Mouse (Mus musculus): ENCODE results near the gene Cops3. TPM values are rescaled to one million over a fixed set of nuclear protein-coding genes. Genes with fewer than 3 reads are reported as not detected.
A peak's percentile ranks its signal among the peaks of the same experiment; 100 is the strongest.

Cops3 gene
- polyA plus RNA-seq, 1 experiment from 2014 or later: 172 TPM

DNA sequence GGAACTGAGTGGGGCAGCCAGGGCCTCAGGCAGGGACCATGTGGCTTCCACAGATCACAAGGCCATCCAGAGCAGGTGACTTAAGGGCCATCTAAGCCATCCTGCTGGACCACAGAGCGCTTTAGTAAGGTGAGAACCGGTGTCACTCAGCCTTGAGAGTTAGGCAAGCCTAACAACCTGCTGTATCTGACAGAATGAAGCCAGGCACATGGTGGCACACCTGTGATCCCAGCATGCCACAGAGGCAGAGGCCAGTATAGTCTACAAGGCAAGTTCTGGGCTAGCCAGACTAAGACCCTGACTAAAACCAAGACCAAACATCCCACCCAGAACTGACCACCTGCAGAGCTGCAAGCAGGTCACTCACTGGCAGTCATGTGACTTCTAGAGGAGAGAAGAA, 34.0 kb downstream of the Cops3 start:
- 88% methylated on average over 2 of the region's 2 CpGs for WGBS
- peaks cover 7% of the 10 kb centered on the region for H3K4me1 ChIP-seq (ENCODE audit: control insufficient read depth, insufficient read depth, low read length)
- H3K27ac ChIP-seq (ENCODE audit: low read length): no peak overlapping the region
- H3K36me3 ChIP-seq (ENCODE audit: control insufficient read depth, insufficient read depth, low read length): peaks cover 26% of the 10 kb centered on the region
- H3K9ac ChIP-seq (ENCODE audit: low read length): no peak overlapping the region
- no peak for ATAC-seq (ENCODE audit: insufficient read depth, low FRiP score)
- no peaks in the 10 kb centered on the region for H3K9me3 ChIP-seq (replicated peaks; ENCODE audit: control insufficient read depth, low read length)
- H3K4me2 ChIP-seq (ENCODE audit: low read depth, low read length): no peak overlapping the region
- H3K4me3 ChIP-seq (replicated peaks; ENCODE audit: low read length): no peak overlapping the region
- H3K27me3 ChIP-seq (ENCODE audit: control insufficient read depth, insufficient read depth, low read length): no peaks in the 10 kb centered on the region

DNA sequence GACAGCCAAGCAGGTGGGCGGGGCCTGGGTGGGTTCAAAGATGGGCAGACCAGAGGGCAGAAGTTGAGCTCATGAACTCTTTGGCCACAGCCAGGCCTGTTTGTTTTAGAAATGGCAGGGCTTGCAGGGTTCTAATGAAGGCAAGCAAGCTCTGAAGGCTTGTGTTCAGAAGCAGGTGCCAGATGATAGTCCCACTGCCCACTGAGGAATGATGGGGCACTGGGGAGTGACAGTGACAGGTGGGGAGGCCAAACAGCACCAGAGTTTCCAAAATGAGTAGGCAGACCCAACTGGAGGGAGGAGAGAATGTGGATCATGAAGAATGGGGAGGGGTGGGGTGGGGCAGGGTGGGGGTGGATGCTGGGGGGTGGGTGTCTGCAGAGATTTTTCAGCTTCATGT, 34.4 kb downstream of the Cops3 start:
- Histone ChIP-seq H3K36me3 (ENCODE audit: control insufficient read depth, insufficient read depth, low read length) (peaks cover 30% of the 10 kb centered on the region), H3K27ac (ENCODE audit: low read length) (no peak overlapping the region), H3K9ac (ENCODE audit: low read length) (no peak overlapping the region), H3K4me2 (ENCODE audit: low read depth, low read length) (no peak overlapping the region), H3K4me1 (ENCODE audit: control insufficient read depth, insufficient read depth, low read length) (peaks cover 7% of the 10 kb centered on the region), H3K27me3 (ENCODE audit: control insufficient read depth, insufficient read depth, low read length) (no peaks in the 10 kb centered on the region), H3K4me3 (replicated peaks; ENCODE audit: low read length) (no peak overlapping the region), H3K9me3 (replicated peaks; ENCODE audit: control insufficient read depth, low read length) (no peaks in the 10 kb centered on the region)
- 94% methylated on average over 1 of the region's 1 CpGs for WGBS
- ATAC-seq (ENCODE audit: insufficient read depth, low FRiP score): no peak

DNA sequence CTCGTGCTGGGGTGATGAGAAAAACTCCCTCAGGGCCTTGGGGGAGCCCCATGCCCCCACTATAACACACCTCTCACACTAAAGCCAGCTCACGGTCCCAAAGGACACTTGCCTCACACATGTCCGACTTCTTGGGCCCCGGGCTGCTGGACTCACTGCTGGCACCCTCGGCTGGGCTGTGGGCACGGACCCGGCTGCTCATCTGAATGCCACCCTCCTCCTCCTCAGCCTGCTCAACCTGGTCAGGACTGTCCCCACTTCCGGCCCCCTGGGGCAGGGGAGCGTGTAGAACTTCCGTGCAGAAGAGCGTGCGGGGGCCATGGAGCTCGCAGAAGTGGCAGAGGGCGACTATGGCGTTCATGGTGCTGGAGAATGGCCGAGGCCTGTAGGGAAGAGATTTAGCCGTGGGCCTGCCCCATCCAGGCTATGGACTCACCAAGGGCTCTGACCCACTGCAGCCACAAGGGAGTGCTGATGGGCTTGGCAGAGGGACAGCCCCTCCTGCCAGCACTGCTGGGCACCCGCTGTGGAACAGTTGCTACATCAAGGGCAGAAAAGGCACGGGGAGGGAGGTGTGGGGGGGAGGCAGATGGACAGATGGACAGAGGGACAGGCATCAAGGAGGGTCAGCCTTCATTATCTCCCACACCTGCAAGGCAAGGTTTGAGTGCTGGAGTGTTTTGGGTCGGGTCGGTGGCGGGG, 35.1 kb downstream of the Cops3 start:
- ATAC-seq (ENCODE audit: insufficient read depth, low FRiP score): no peak
- Histone ChIP-seq H3K9me3 (replicated peaks; ENCODE audit: control insufficient read depth, low read length) (no peaks in the 10 kb centered on the region), H3K4me2 (ENCODE audit: low read depth, low read length) (no peak overlapping the region), H3K4me1 (ENCODE audit: control insufficient read depth, insufficient read depth, low read length) (peaks cover 7% of the 10 kb centered on the region), H3K27ac (ENCODE audit: low read length) (no peak overlapping the region), H3K36me3 (ENCODE audit: control insufficient read depth, insufficient read depth, low read length) (peaks cover 35% of the 10 kb centered on the region), H3K4me3 (replicated peaks; ENCODE audit: low read length) (no peak overlapping the region), H3K9ac (ENCODE audit: low read length) (no peak overlapping the region), H3K27me3 (ENCODE audit: control insufficient read depth, insufficient read depth, low read length) (no peaks in the 10 kb centered on the region)
- WGBS: 92% methylated on average over 22 of the region's 22 CpGs

- H3K27ac ChIP-seq (ENCODE audit: low read length): no peak overlapping the region
- H3K4me3 ChIP-seq (replicated peaks; ENCODE audit: low read length): no peak overlapping the region
- H3K9ac ChIP-seq (ENCODE audit: low read length): no peak overlapping the region
- H3K36me3 ChIP-seq (ENCODE audit: control insufficient read depth, insufficient read depth, low read length): peaks cover 38% of the 10 kb centered on the region
- H3K9me3 ChIP-seq (replicated peaks; ENCODE audit: control insufficient read depth, low read length): no peaks in the 10 kb centered on the region
- WGBS: 90% methylated on average over 14 of the region's 14 CpGs
- no peaks in the 10 kb centered on the region for H3K27me3 ChIP-seq (ENCODE audit: control insufficient read depth, insufficient read depth, low read length)
- peaks cover 2% of the 10 kb centered on the region for H3K4me1 ChIP-seq (ENCODE audit: control insufficient read depth, insufficient read depth, low read length)
- no peak overlapping the region for H3K4me2 ChIP-seq (ENCODE audit: low read depth, low read length)
- ATAC-seq (ENCODE audit: insufficient read depth, low FRiP score): no peak
Measured at GRCm38 (mm10) chr11:59803516-59803915, 36.1 kb downstream of the Cops3 start.

- Histone ChIP-seq H3K36me3 (ENCODE audit: control insufficient read depth, insufficient read depth, low read length) (peaks cover 50% of the 10 kb centered on the region), H3K4me1 (ENCODE audit: control insufficient read depth, insufficient read depth, low read length) (no peaks in the 10 kb centered on the region), H3K9ac (ENCODE audit: low read length) (no peak overlapping the region), H3K9me3 (replicated peaks; ENCODE audit: control insufficient read depth, low read length) (no peaks in the 10 kb centered on the region), H3K27me3 (ENCODE audit: control insufficient read depth, insufficient read depth, low read length) (no peaks in the 10 kb centered on the region), H3K27ac (ENCODE audit: low read length) (no peak overlapping the region), H3K4me2 (ENCODE audit: low read depth, low read length) (no peak overlapping the region), H3K4me3 (replicated peaks; ENCODE audit: low read length) (no peak overlapping the region)
- no peak for ATAC-seq (ENCODE audit: insufficient read depth, low FRiP score)
- 93% methylated on average over 8 of the region's 8 CpGs for WGBS
Measured at GRCm38 (mm10) chr11:59801881-59802280, 37.8 kb downstream of the Cops3 start.

DNA sequence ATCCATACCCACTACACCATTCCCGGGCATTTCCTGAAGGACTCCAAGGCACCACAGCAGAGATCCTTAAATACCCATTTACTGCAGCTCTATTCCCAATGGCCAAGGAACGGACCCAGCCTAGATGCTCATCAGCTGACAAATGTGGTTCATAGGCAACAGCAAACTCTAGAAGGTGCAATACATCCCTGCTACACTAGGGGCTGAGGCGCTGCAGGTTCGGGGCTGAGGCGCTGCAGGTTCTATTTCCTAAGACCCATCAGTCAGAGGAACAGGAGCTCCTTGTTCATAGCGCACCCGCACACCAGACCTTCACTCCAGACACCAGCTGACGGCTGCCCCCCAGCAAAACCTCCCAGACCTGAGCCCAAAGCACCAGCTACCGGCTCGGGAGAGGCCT, 39.2 kb downstream of the Cops3 start:
- no peak overlapping the region for H3K4me2 ChIP-seq (ENCODE audit: low read depth, low read length)
- no peak overlapping the region for H3K27ac ChIP-seq (ENCODE audit: low read length)
- WGBS: 91% methylated on average over 10 of the region's 10 CpGs
- H3K9me3 ChIP-seq (replicated peaks; ENCODE audit: control insufficient read depth, low read length): no peaks in the 10 kb centered on the region
- H3K4me1 ChIP-seq (ENCODE audit: control insufficient read depth, insufficient read depth, low read length): no peaks in the 10 kb centered on the region
- no peak for ATAC-seq (ENCODE audit: insufficient read depth, low FRiP score)
- H3K4me3 ChIP-seq (replicated peaks; ENCODE audit: low read length): no peak overlapping the region
- no peaks in the 10 kb centered on the region for H3K27me3 ChIP-seq (ENCODE audit: control insufficient read depth, insufficient read depth, low read length)
- no peak overlapping the region for H3K9ac ChIP-seq (ENCODE audit: low read length)
- peaks cover 52% of the 10 kb centered on the region for H3K36me3 ChIP-seq (ENCODE audit: control insufficient read depth, insufficient read depth, low read length)

- WGBS: 91% methylated on average over 6 of the region's 6 CpGs
- no peak overlapping the region for H3K4me3 ChIP-seq (replicated peaks; ENCODE audit: low read length)
Measured at GRCm38 (mm10) chr11:59793390-59793789, 46.2 kb downstream of the Cops3 start.

DNA sequence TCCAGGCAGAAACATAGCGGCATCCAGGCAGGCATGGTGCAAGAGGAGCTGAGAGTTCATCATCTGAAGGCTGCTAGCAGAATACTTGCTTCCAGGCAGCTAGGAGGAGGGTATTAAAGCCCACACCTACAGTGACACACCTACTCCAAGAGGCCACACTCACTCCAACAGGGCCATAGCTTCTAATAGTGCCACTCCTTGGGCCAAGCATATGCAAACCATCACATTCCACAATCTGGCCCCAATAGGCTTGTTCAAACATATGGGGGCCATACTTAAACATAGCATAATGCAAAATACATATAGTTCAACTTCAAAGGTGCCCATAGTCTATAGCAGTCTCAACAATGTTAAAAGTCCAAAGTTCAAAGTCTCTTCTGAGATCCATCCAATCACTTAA, 50.3 kb downstream of the Cops3 start:
- Histone ChIP-seq H3K9me3 (replicated peaks; ENCODE audit: control insufficient read depth, low read length) (no peaks in the 10 kb centered on the region), H3K4me3 (replicated peaks; ENCODE audit: low read length) (no peak overlapping the region), H3K27ac (ENCODE audit: low read length) (no peak overlapping the region), H3K9ac (ENCODE audit: low read length) (no peak overlapping the region), H3K27me3 (ENCODE audit: control insufficient read depth, insufficient read depth, low read length) (no peaks in the 10 kb centered on the region), H3K4me2 (ENCODE audit: low read depth, low read length) (no peak overlapping the region), H3K36me3 (ENCODE audit: control insufficient read depth, insufficient read depth, low read length) (peaks cover 16% of the 10 kb centered on the region; the same call in 1 of the 2 replicates), H3K4me1 (ENCODE audit: control insufficient read depth, insufficient read depth, low read length) (peaks cover 5% of the 10 kb centered on the region)
- 92% methylated on average over 1 of the region's 1 CpGs for WGBS
- peak; percentile 45; the same call in 1 of the 2 replicates for ATAC-seq (ENCODE audit: insufficient read depth, low FRiP score)

More at GRCm38 (mm10) chr11:59793390-59793789, 46.2 kb downstream of the Cops3 start:
- no peak overlapping the region for H3K9ac ChIP-seq (ENCODE audit: low read length)
- no peaks in the 10 kb centered on the region for H3K4me1 ChIP-seq (ENCODE audit: control insufficient read depth, insufficient read depth, low read length)
- peaks cover 39% of the 10 kb centered on the region; the same call in 1 of the 2 replicates for H3K36me3 ChIP-seq (ENCODE audit: control insufficient read depth, insufficient read depth, low read length)
- no peak for ATAC-seq (ENCODE audit: insufficient read depth, low FRiP score)
- no peaks in the 10 kb centered on the region for H3K9me3 ChIP-seq (replicated peaks; ENCODE audit: control insufficient read depth, low read length)
- no peak overlapping the region for H3K27ac ChIP-seq (ENCODE audit: low read length)
- H3K27me3 ChIP-seq (ENCODE audit: control insufficient read depth, insufficient read depth, low read length): no peaks in the 10 kb centered on the region
- H3K4me2 ChIP-seq (ENCODE audit: low read depth, low read length): no peak overlapping the region

GRCm38 (mm10) chr11:59787199-59787781, 52.3 kb downstream of the Cops3 start, which contains the start of gene Pld6:
TSS of gene Pld6 (minus strand) at chr11:59787645.
- Histone ChIP-seq H3K36me3 (ENCODE audit: control insufficient read depth, insufficient read depth, low read length) (peaks cover 7% of the 10 kb centered on the region; the same call in 1 of the 2 replicates), H3K9ac (ENCODE audit: low read length) (peak within 1 kb of the TSS; percentile 73), H3K27me3 (ENCODE audit: control insufficient read depth, insufficient read depth, low read length) (no peaks in the 10 kb centered on the region), H3K27ac (ENCODE audit: low read length) (no peak within 1 kb of the TSS), H3K4me1 (ENCODE audit: control insufficient read depth, insufficient read depth, low read length) (peaks cover 5% of the 10 kb centered on the region), H3K4me3 (replicated peaks; ENCODE audit: low read length) (peak within 1 kb of the TSS; percentile 55), H3K4me2 (ENCODE audit: low read depth, low read length) (peak within 1 kb of the TSS; percentile 98), H3K9me3 (replicated peaks; ENCODE audit: control insufficient read depth, low read length) (no peaks in the 10 kb centered on the region)
- ATAC-seq (ENCODE audit: insufficient read depth, low FRiP score): peak; percentile 81
- under 1% methylated on average over 51 of the region's 51 CpGs for WGBS

Data from stomach, embryonic 16.5 days (tissue).